Mouse (Mus musculus): Measurements from ENCODE around the gene Jak1. TPM values are rescaled to one million over a fixed set of nuclear protein-coding genes. Genes with fewer than 3 reads are reported as not detected.

Jak1 gene
- 51.5 and 53.6 TPM in 2 replicates for polyA plus RNA-seq (2015; fragmentation: Nextera tagmentation; extraction: Ambion mirVana)

- under 1% methylated on average over 79 of the region's 84 CpGs for WGBS
- Histone ChIP-seq H3K4me3 (peak within 1 kb of the TSS; percentile 97), H3K36me3 (no peaks in the 10 kb centered on the region), H3K27ac (replicated peaks) (peak within 1 kb of the TSS; percentile 94), H3K9ac (peak within 1 kb of the TSS; percentile 98), H3K27me3 (replicated peaks) (no peaks in the 10 kb centered on the region), H3K4me1 (peaks cover 26% of the 10 kb centered on the region), H3K9me3 (no peaks in the 10 kb centered on the region), H3K4me2 (peak within 1 kb of the TSS; percentile 85)
- ATAC-seq (ENCODE audit: extremely low read depth, insufficient number of reproducible peaks, low FRiP score, low TSS enrichment): peak; percentile 94
These were observed at the start of gene Jak1 for GRCm38 (mm10) chr4:101264741-101265513. Jak1 (minus strand) TSS chr4:101265282.

DNA sequence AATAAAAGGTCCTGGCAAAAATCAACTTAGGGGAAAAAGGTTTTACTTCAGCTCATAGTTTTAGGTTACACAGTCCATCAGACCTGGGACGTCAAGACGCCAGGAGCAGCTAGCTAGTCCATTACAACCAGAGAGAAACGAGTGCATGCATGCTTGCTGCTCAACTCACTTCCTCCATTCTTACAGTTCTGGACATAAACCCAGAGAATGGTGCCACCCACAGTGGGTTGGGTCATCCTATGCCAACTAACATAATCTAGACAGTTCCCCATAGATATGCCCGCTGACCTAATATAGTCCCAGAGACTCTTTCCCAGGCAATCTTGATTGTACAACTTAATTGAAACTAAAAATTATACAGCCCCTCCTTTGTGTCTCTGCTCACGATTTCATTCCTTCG is 47.0 kb upstream of the Jak1 start:
- Histone ChIP-seq H3K4me2 (no peak overlapping the region), H3K4me3 (no peak overlapping the region), H3K9ac (no peak overlapping the region), H3K27ac (replicated peaks) (no peak overlapping the region), H3K36me3 (no peaks in the 10 kb centered on the region), H3K4me1 (no peaks in the 10 kb centered on the region), H3K27me3 (replicated peaks) (peaks cover 17% of the 10 kb centered on the region; the same call in 1 of the 2 replicates), H3K9me3 (no peaks in the 10 kb centered on the region)
- 77% methylated on average over 6 of the region's 6 CpGs for WGBS
- no peak for ATAC-seq (ENCODE audit: extremely low read depth, insufficient number of reproducible peaks, low FRiP score, low TSS enrichment)

DNA sequence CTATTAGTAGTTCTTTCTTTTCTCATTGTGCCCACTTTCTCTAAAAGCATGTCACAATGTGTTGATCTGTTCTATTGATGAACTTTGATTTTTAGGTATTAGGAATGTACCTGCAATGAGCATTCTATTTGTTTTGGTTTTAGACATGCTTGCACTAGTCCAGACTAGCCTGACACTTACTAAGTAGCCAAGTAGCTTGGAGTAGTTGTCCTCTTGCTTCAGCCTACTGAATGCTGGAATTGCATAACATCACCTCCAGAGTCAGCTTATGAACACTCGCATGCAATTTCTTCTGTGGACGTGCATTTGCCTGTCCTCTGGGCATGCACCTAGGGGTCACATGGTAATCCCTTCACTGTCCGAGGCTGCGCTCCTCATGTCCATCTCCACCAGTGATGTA is 43.1 kb upstream of the Jak1 start:
- Histone ChIP-seq H3K27ac (replicated peaks) (no peak overlapping the region), H3K9me3 (no peaks in the 10 kb centered on the region), H3K9ac (no peak overlapping the region), H3K4me2 (no peak overlapping the region), H3K4me1 (peaks cover 13% of the 10 kb centered on the region), H3K36me3 (no peaks in the 10 kb centered on the region), H3K4me3 (no peak overlapping the region), H3K27me3 (replicated peaks) (peaks cover 12% of the 10 kb centered on the region; the same call in 1 of the 2 replicates)
- no peak for ATAC-seq (ENCODE audit: extremely low read depth, insufficient number of reproducible peaks, low FRiP score, low TSS enrichment)
- WGBS: 88% methylated on average over 4 of the region's 4 CpGs

DNA sequence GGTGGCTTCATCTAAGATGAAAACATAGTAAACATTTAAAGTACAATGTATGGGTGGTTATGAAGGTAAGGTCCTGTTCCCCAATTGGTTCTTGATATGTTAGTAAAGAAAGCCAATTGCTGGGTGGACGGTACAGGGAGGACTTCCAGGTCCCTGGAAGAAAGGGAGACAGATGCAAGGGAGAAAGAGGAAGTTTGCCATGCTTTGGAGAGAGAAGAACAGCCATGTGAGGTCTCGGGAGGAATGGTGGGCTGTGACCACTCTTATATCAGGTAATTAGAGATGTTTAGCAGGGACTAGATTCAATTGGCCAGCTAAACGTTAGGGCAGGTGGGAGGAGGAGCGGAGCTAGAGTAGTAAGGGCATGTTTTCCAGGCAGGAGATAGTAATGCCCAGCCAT is 42.2 kb upstream of the Jak1 start:
- no peak overlapping the region for H3K27ac ChIP-seq (replicated peaks)
- no peaks in the 10 kb centered on the region for H3K36me3 ChIP-seq
- no peak overlapping the region for H3K4me2 ChIP-seq
- no peak for ATAC-seq (ENCODE audit: extremely low read depth, insufficient number of reproducible peaks, low FRiP score, low TSS enrichment)
- peaks cover 9% of the 10 kb centered on the region; the same call in 1 of the 2 replicates for H3K27me3 ChIP-seq (replicated peaks)
- no peak overlapping the region for H3K9ac ChIP-seq
- WGBS: 64% methylated on average over 4 of the region's 4 CpGs
- H3K4me1 ChIP-seq: peaks cover 13% of the 10 kb centered on the region
- no peaks in the 10 kb centered on the region for H3K9me3 ChIP-seq
- H3K4me3 ChIP-seq: no peak overlapping the region

DNA sequence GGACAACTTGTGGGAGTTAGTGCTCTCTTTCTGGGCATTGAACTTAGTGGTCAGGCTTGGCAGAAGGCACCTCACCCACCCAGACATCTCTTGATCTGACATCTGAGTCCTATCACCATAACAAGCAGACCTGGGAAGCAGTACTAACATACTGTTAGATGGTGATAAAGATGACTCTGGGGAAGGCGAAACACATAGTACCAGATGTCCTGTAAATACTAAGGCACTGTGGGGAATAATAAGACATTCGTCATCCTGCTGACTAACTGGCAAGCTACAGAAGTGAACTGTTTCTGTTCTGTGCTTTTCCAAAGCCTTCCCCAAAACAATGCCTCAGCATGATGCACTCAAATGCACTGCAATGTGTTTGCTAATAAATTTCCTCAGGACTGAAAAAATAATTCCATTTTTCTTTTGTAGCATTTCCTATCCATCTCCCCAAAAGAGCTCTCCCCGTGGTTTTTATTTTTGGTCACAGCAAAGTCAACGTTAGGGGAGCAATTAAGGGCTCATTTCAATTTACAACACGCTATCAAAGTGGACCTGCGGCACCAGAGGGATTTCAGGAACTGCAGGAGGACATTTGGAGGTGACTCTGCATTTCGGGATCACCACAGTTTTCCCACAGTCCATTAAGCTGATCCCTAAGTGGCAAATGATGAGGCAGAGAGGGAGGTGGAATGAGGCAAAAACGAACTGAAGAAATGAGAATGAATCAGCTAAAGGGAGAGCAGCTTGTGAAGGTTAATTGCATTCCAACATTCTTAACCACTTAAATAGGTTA is 41.2 kb upstream of the Jak1 start:
- H3K9me3 ChIP-seq: no peaks in the 10 kb centered on the region
- H3K4me1 ChIP-seq: peaks cover 22% of the 10 kb centered on the region
- no peak overlapping the region for H3K4me3 ChIP-seq
- H3K9ac ChIP-seq: no peak overlapping the region
- H3K27me3 ChIP-seq (replicated peaks): peaks cover 3% of the 10 kb centered on the region; the same call in 1 of the 2 replicates
- WGBS: 46% methylated on average over 8 of the region's 8 CpGs
- no peaks in the 10 kb centered on the region for H3K36me3 ChIP-seq
- H3K27ac ChIP-seq (replicated peaks): no peak overlapping the region
- ATAC-seq (ENCODE audit: extremely low read depth, insufficient number of reproducible peaks, low FRiP score, low TSS enrichment): no peak
- no peak overlapping the region for H3K4me2 ChIP-seq

GRCm38 (mm10) chr4:101305126-101305525 is 40.0 kb upstream of the Jak1 start:
- H3K4me2 ChIP-seq: peak overlapping the region; percentile 10; the same call in 1 of the 2 replicates
- ATAC-seq (ENCODE audit: extremely low read depth, insufficient number of reproducible peaks, low FRiP score, low TSS enrichment): no peak
- H3K9ac ChIP-seq: no peak overlapping the region
- 62% methylated on average over 9 of the region's 9 CpGs for WGBS
- no peaks in the 10 kb centered on the region for H3K9me3 ChIP-seq
- peaks cover 22% of the 10 kb centered on the region for H3K4me1 ChIP-seq
- no peak overlapping the region for H3K4me3 ChIP-seq
- H3K36me3 ChIP-seq: no peaks in the 10 kb centered on the region
- H3K27ac ChIP-seq (replicated peaks): no peak overlapping the region
- H3K27me3 ChIP-seq (replicated peaks): peaks cover 2% of the 10 kb centered on the region; the same call in 1 of the 2 replicates

DNA sequence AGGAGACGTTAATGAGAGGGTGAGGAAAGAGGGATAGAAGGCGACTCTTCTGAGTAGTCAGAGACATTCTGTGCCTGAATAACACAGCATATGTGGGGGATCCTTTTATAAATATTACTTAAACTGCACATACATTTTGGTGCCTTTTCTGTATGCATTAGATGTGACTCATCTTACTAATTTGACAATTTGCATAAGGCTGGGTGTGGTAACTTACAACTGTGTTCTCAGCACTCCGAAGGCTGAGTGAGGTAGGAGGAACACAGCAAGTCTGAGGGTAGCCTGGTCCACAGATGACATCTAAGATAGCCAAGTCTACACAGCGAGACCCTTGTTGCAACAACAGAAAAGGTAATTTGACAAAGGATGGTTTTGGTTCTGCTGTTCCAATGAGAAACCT is 39.0 kb upstream of the Jak1 start:
- peaks cover 22% of the 10 kb centered on the region for H3K4me1 ChIP-seq
- no peak overlapping the region for H3K4me3 ChIP-seq
- H3K4me2 ChIP-seq: no peak overlapping the region
- no peak for ATAC-seq (ENCODE audit: extremely low read depth, insufficient number of reproducible peaks, low FRiP score, low TSS enrichment)
- H3K27me3 ChIP-seq (replicated peaks): no peaks in the 10 kb centered on the region; the same call in 1 of the 2 replicates
- H3K27ac ChIP-seq (replicated peaks): no peak overlapping the region
- H3K36me3 ChIP-seq: no peaks in the 10 kb centered on the region
- 82% methylated on average over 4 of the region's 4 CpGs for WGBS
- no peak overlapping the region for H3K9ac ChIP-seq
- H3K9me3 ChIP-seq: no peaks in the 10 kb centered on the region

DNA sequence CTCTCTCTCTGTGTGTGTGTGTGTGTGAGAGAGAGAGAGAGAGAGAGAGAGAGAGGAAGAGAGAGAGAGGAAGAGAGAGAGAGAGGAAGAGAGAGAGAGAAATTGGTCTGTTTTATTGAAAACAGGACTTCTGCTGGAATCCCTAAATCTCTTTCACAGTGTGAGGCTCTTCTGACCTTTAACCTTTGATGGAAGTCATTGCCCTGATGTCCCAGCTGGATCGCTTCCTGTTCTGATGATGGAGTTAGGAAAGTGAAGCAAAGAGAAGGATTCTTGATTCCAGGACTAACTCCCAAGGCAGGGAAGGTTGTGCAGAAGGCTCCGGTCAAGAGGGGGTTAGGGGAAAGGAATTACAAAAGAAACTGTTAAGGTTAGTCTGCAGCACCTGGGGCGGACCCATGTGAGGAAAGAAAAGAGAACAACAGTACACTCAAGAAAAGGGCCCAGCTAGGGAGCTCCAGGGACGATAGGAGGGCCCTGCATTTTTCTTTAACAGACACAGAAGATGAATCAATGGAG is 35.4 kb upstream of the Jak1 start:
- Histone ChIP-seq H3K4me3 (no peak overlapping the region), H3K9me3 (no peaks in the 10 kb centered on the region), H3K27ac (replicated peaks) (no peak overlapping the region), H3K27me3 (replicated peaks) (no peaks in the 10 kb centered on the region), H3K4me2 (no peak overlapping the region), H3K36me3 (no peaks in the 10 kb centered on the region), H3K9ac (no peak overlapping the region), H3K4me1 (peaks cover 22% of the 10 kb centered on the region)
- ATAC-seq (ENCODE audit: extremely low read depth, insufficient number of reproducible peaks, low FRiP score, low TSS enrichment): no peak
- 69% methylated on average over 4 of the region's 4 CpGs for WGBS

DNA sequence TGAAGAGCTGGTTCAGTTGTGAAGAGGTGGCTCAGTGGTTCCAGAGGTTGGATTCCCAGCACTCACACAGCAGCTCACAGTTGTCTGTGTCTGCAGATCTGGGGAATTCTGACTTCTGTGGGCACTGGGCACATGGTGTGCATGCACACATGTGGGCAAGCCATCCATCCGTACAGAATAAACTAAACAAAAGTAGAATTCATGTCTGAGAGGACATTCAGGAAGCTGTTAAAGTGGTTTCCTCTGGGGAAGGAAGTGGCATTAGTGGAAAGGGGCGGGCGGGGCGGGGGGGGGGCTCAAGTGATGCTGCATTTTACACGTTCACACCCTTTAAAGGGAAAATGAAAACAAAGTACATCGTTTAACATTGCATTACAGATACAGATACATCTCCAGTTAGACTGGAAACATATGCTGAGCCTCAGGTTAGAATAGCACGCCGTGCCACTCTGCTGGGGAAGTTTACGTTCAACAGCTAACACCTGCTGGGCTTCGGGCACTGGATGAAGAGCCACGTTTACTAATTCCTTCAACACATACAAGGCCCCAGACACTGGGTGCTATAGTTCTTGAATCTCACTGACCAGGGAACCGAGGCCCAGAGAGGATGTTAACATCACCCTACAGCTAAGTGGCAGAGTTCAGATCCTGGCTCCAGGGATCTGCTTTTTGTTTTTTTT is 33.4 kb upstream of the Jak1 start:
- H3K9me3 ChIP-seq: no peaks in the 10 kb centered on the region
- no peak for ATAC-seq (ENCODE audit: extremely low read depth, insufficient number of reproducible peaks, low FRiP score, low TSS enrichment)
- H3K27me3 ChIP-seq (replicated peaks): peaks cover 15% of the 10 kb centered on the region
- H3K4me2 ChIP-seq: no peak overlapping the region
- 80% methylated on average over 12 of the region's 12 CpGs for WGBS
- H3K4me1 ChIP-seq: peaks cover 11% of the 10 kb centered on the region
- no peak overlapping the region for H3K4me3 ChIP-seq
- no peak overlapping the region for H3K9ac ChIP-seq
- H3K36me3 ChIP-seq: no peaks in the 10 kb centered on the region
- no peak overlapping the region for H3K27ac ChIP-seq (replicated peaks)

DNA sequence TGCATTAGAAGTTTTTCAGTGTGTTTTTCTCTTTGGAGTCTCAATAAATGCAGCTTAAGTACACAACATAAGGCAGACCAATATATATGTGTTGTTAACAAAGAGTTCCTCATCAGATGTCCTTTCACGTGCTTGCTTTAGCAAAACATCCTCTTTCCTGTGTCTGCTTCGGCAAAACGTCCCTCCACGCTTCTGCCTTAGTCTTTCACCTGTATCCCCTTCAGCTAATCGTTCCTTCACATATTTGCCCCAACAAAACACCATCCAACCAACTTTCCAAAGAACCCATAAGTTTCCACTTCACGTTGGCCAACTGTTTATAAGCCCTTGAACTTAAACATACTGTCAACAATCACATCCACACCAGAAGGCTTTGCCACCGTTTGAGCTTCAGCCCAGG is 31.8 kb upstream of the Jak1 start:
- no peaks in the 10 kb centered on the region for H3K9me3 ChIP-seq
- peaks cover 18% of the 10 kb centered on the region for H3K27me3 ChIP-seq (replicated peaks)
- no peak for ATAC-seq (ENCODE audit: extremely low read depth, insufficient number of reproducible peaks, low FRiP score, low TSS enrichment)
- no peak overlapping the region for H3K9ac ChIP-seq
- no peak overlapping the region for H3K4me2 ChIP-seq
- H3K36me3 ChIP-seq: no peaks in the 10 kb centered on the region
- no peak overlapping the region for H3K27ac ChIP-seq (replicated peaks)
- H3K4me1 ChIP-seq: peaks cover 20% of the 10 kb centered on the region
- no peak overlapping the region for H3K4me3 ChIP-seq
- 56% methylated on average over 7 of the region's 7 CpGs for WGBS

GRCm38 (mm10) chr4:101295788-101296187 is 30.7 kb upstream of the Jak1 start:
- Histone ChIP-seq H3K9me3 (no peaks in the 10 kb centered on the region), H3K36me3 (no peaks in the 10 kb centered on the region), H3K4me1 (peaks cover 17% of the 10 kb centered on the region), H3K9ac (no peak overlapping the region), H3K4me3 (no peak overlapping the region), H3K4me2 (no peak overlapping the region), H3K27me3 (replicated peaks) (peaks cover 18% of the 10 kb centered on the region), H3K27ac (replicated peaks) (no peak overlapping the region)
- WGBS: 70% methylated on average over 3 of the region's 3 CpGs
- ATAC-seq (ENCODE audit: extremely low read depth, insufficient number of reproducible peaks, low FRiP score, low TSS enrichment): no peak
